Mouse (Mus musculus): ENCODE data around the gene Elf2. TPM values are rescaled to one million over a fixed set of nuclear protein-coding genes. Genes with fewer than 3 reads are reported as not detected.

Gene Elf2
- polyA plus RNA-seq, 1 experiment, result 28.1 TPM

DNA sequence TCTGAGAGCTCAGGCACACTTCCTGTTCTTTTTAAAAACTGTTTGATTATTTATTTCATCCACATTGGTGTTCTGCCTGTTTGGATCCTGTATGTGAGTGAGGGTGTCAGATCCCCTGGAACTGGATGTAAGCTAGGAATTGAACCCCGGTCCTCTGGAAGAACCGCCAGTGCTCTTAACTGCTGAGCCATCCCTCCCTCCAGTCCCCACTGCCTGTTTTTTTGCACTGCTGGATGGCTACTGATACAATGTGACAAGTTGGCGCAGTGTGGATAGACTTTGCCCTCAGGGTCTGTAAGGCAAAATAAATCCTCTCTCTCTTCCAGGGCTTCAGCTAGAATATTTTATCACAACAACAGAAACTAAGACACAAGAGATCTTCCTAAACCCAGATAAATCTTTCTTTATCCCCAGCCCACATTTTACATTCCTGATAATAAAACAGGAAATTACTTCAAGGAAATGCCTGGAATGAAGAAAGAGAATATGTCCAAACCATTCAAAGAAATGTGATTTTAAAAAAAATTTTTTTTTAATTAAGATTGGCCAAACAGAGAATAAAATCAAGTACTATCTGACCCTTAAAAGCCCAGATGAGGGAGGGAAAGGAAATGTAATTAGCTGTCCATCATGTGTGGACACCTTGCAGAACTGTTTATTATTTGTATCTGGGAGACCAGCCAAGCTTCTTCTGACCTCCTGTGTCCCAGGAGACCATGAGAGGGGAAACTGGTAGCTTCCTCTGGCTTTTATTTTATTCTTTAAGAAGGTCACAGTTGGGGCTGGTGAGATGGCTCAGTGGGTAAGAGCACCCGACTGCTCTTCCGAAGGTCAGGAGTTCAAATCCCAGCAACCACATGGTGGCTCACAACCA, 39.6 kb upstream of the Elf2 start:
- no peak for TF ChIP-seq POLR2A (IDR thresholded peaks at IDR 0.05; ENCODE audit: low read depth, low read length)
- no peak for TF ChIP-seq CTCF (conservative IDR thresholded peaks at IDR 0.05; ENCODE audit: insufficient read depth, insufficient read length, low read depth, low read length)
- H3K27me3 ChIP-seq (replicated peaks; ENCODE audit: control insufficient read depth, insufficient read depth, low read length), result no peaks in the 10 kb centered on the region
- 39% methylated on average over 5 of the region's 5 CpGs for WGBS
- peak overlapping the region; percentile 61; the same call in 1 of the 2 replicates for H3K27ac ChIP-seq (ENCODE audit: insufficient read depth, low read depth, low read length)
- DNase-seq, result peak; percentile 83
- H3K4me1 ChIP-seq (ENCODE audit: control insufficient read depth, insufficient read depth, low read length), result peaks cover 9% of the 10 kb centered on the region; the same call in 1 of the 2 replicates
- H3K36me3 ChIP-seq (ENCODE audit: control insufficient read depth, insufficient read depth, low read length), result no peaks in the 10 kb centered on the region
- no peak overlapping the region for H3K4me3 ChIP-seq (ENCODE audit: insufficient read depth, low read depth, low read length)

GRCm38 (mm10) chr3:51378665-51378946, 38.1 kb upstream of the Elf2 start:
- Histone ChIP-seq H3K4me1 (ENCODE audit: control insufficient read depth, insufficient read depth, low read length) (peaks cover 9% of the 10 kb centered on the region; the same call in 1 of the 2 replicates), H3K27ac (ENCODE audit: insufficient read depth, low read depth, low read length) (no peak overlapping the region), H3K4me3 (ENCODE audit: insufficient read depth, low read depth, low read length) (peak overlapping the region; percentile 32; the same call in 1 of the 2 replicates), H3K27me3 (replicated peaks; ENCODE audit: control insufficient read depth, insufficient read depth, low read length) (no peaks in the 10 kb centered on the region), H3K36me3 (ENCODE audit: control insufficient read depth, insufficient read depth, low read length) (no peaks in the 10 kb centered on the region)
- WGBS, result 86% methylated on average over 3 of the region's 3 CpGs
- no peak for DNase-seq
- TF ChIP-seq CTCF (conservative IDR thresholded peaks at IDR 0.05; ENCODE audit: insufficient read depth, insufficient read length, low read depth, low read length) (no peak), POLR2A (IDR thresholded peaks at IDR 0.05; ENCODE audit: low read depth, low read length) (no peak)

- Histone ChIP-seq H3K27me3 (replicated peaks; ENCODE audit: control insufficient read depth, insufficient read depth, low read length) (no peaks in the 10 kb centered on the region), H3K27ac (ENCODE audit: insufficient read depth, low read depth, low read length) (no peak overlapping the region), H3K36me3 (ENCODE audit: control insufficient read depth, insufficient read depth, low read length) (no peaks in the 10 kb centered on the region), H3K4me1 (ENCODE audit: control insufficient read depth, insufficient read depth, low read length) (peaks cover 9% of the 10 kb centered on the region; the same call in 1 of the 2 replicates), H3K4me3 (ENCODE audit: insufficient read depth, low read depth, low read length) (peak overlapping the region; percentile 32)
- DNase-seq, result peak; percentile 71
- WGBS, result 30% methylated on average over 31 of the region's 31 CpGs
- TF ChIP-seq CTCF (conservative IDR thresholded peaks at IDR 0.05; ENCODE audit: insufficient read depth, insufficient read length, low read depth, low read length) (peak; percentile 50), POLR2A (IDR thresholded peaks at IDR 0.05; ENCODE audit: low read depth, low read length) (no peak)
Measured at GRCm38 (mm10) chr3:51377878-51378664, 37.6 kb upstream of the Elf2 start.

DNA sequence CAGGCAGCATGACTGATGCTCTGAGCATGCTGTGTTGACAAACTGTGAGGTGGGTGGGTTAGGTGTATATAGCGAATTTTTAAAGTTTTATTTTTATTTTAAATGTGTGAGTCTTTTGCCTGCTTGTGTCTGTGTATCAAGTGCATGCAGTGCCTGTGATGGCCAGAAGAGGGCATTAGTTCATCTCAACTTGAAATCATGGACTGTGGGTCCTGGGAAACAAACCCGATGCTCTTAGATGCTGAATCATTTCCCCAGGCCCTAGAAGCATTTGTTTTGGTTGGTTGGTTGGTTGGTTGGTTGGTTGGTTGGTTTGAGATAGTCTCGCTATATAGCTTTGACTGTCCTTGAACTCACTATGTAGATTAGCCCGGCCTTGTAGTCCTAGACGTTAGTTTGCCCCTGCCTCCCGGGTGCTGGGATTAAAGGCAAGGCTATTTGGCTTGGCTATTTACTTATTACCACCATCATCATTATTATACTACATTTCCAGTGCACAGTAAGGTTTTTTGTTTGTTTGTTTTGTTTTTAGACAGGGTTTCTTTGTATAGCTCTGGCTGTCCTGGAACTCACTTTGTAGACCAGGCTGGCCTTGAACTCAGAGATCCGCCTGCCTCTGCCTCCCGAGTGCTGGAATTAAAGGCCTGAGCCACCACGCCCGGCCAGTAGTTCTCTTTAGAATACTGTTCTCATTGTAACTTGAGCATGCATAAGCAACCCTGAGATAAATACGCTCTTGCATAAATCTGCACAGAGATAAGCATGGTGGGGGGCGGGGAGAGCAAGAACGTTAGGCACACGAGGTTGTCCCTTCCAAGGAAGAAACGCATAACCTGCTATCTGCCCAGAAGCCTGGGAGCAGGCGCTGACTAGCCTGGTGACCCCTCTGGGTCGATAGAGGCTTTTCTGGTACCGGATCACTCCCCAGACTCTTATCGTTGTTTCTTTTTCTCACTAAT, 35.1 kb upstream of the Elf2 start:
- peak; percentile 74 for DNase-seq

GRCm38 (mm10) chr3:51373544-51373943, 33.1 kb upstream of the Elf2 start:
- no peaks in the 10 kb centered on the region for H3K36me3 ChIP-seq (ENCODE audit: control insufficient read depth, insufficient read depth, low read length)
- peak overlapping the region; percentile 51 for H3K27ac ChIP-seq (ENCODE audit: insufficient read depth, low read depth, low read length)
- H3K4me1 ChIP-seq (ENCODE audit: control insufficient read depth, insufficient read depth, low read length), result peaks cover 4% of the 10 kb centered on the region; the same call in 1 of the 2 replicates
- TF ChIP-seq CTCF (conservative IDR thresholded peaks at IDR 0.05; ENCODE audit: insufficient read depth, insufficient read length, low read depth, low read length) (no peak), POLR2A (IDR thresholded peaks at IDR 0.05; ENCODE audit: low read depth, low read length) (no peak)
- H3K27me3 ChIP-seq (replicated peaks; ENCODE audit: control insufficient read depth, insufficient read depth, low read length), result no peaks in the 10 kb centered on the region
- no peak overlapping the region for H3K4me3 ChIP-seq (ENCODE audit: insufficient read depth, low read depth, low read length)
- WGBS, result 68% methylated on average over 5 of the region's 5 CpGs
- DNase-seq, result no peak

More for the DNA sequence above, 35.1 kb upstream of the Elf2 start:
- TF ChIP-seq CTCF (conservative IDR thresholded peaks at IDR 0.05; ENCODE audit: insufficient read depth, insufficient read length, low read depth, low read length) (peak; percentile 61), POLR2A (IDR thresholded peaks at IDR 0.05; ENCODE audit: low read depth, low read length) (no peak)
- Histone ChIP-seq H3K36me3 (ENCODE audit: control insufficient read depth, insufficient read depth, low read length) (no peaks in the 10 kb centered on the region), H3K4me1 (ENCODE audit: control insufficient read depth, insufficient read depth, low read length) (peaks cover 9% of the 10 kb centered on the region; the same call in 1 of the 2 replicates), H3K27me3 (replicated peaks; ENCODE audit: control insufficient read depth, insufficient read depth, low read length) (no peaks in the 10 kb centered on the region), H3K27ac (ENCODE audit: insufficient read depth, low read depth, low read length) (no peak overlapping the region), H3K4me3 (ENCODE audit: insufficient read depth, low read depth, low read length) (no peak overlapping the region)
- WGBS, result 86% methylated on average over 19 of the region's 19 CpGs

GRCm38 (mm10) chr3:51372883-51373282, 32.4 kb upstream of the Elf2 start:
- H3K4me3 ChIP-seq (ENCODE audit: insufficient read depth, low read depth, low read length), result no peak overlapping the region
- H3K4me1 ChIP-seq (ENCODE audit: control insufficient read depth, insufficient read depth, low read length), result no peaks in the 10 kb centered on the region; the same call in 1 of the 2 replicates
- H3K27ac ChIP-seq (ENCODE audit: insufficient read depth, low read depth, low read length), result peak overlapping the region; percentile 62
- peak; percentile 60 for DNase-seq
- TF ChIP-seq CTCF (conservative IDR thresholded peaks at IDR 0.05; ENCODE audit: insufficient read depth, insufficient read length, low read depth, low read length), result no peak
- no peak for TF ChIP-seq POLR2A (IDR thresholded peaks at IDR 0.05; ENCODE audit: low read depth, low read length)
- 45% methylated on average over 5 of the region's 5 CpGs for WGBS
- no peaks in the 10 kb centered on the region for H3K27me3 ChIP-seq (replicated peaks; ENCODE audit: control insufficient read depth, insufficient read depth, low read length)
- no peaks in the 10 kb centered on the region for H3K36me3 ChIP-seq (ENCODE audit: control insufficient read depth, insufficient read depth, low read length)
